Mouse (Mus musculus) lung, postnatal 0 days (tissue): Measurements from ENCODE around the gene Lhfpl5.

Experiments used
- CTCF ChIP-seq: IDR thresholded peaks from 2 replicates; pipeline ENCODE4 v1.5.1; 2016; ENCODE audit warnings: antibody characterized with exemption, mild to moderate bottlenecking
- EP300 ChIP-seq: IDR thresholded peaks from 2 replicates; pipeline ENCODE4 v1.6.1; 2016; ENCODE audit warnings: antibody characterized with exemption, mild to moderate bottlenecking, control low read depth

- TF ChIP-seq CTCF, result no peak
- TF ChIP-seq EP300, result no peak
Observed at GRCm38 (mm10) chr17:28618124-28618523, 42.7 kb downstream of the Lhfpl5 start.
